Mouse (Mus musculus) retina, embryonic 14.5 days (tissue): ENCODE results near the gene Gm6096.

Source experiments
- DNase-seq: peaks from one replicate; pipeline ENCODE4 v3.0.0-alpha.2; 2015; ENCODE audit warnings: low spot score

Gm6096 gene

DNA sequence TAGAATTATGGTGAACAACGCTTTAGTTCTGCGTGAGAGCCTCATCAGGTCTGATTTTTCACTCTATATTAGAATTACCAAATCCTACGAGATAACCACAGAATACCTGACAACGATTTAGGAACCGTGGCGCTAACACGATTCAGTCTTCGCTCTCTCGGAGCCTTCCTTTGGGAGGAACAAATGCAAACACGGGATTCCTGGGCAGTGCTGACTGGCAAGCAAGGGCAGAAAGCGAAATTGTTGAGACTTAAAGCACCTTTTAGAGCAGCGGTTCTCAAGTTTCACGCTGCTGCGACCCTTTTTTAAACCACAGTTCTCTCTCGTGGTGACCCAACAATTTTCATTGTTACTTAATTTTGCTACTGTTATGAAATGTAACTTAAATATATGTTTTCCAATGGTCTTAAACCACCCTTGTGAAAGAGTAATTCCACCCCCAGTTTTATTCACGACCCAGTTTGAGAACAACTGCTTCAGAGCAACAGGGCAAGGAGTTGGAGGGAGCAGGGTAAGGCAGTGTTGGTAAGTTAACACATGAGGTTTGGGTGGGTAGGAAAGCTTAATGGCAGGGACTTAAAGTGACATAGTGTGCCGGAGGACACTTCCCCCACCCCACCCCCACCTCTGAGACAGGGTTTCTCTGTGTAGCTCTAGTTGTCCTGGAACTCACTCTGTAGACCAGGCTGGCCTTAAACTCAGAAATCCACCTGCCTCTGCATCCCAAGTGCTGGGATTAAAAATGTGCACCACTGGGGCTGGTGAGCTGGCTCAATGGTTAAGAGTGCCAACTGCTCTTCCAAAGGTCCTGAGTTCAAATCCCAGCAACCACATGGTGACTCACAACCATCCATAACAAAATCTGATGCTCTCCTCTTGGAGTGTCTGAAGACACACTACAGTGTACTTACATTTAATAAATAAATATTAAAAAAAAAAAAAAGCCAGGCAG, 16.0 kb upstream of the Gm6096 start:
- no peak for DNase-seq

DNA sequence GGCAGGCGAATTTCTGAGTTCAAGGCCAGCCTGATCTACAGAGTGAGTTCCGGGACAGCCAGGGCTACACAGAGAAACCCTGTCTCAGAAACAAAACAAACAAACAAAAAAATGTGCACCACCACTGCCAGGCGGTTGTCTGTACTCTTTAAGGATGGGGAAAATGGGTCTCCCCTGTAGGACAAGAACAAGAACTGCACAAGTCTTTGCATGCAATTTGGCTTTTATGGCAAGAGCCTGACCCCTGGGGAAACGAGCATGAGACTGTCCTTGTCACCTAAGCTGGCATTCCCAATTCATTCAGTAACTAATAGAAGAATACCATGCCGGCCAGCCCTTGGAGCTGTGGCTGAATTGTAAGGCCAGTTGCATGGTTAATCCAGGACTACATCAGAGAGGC, 15.2 kb upstream of the Gm6096 start:
- no peak for DNase-seq

DNA sequence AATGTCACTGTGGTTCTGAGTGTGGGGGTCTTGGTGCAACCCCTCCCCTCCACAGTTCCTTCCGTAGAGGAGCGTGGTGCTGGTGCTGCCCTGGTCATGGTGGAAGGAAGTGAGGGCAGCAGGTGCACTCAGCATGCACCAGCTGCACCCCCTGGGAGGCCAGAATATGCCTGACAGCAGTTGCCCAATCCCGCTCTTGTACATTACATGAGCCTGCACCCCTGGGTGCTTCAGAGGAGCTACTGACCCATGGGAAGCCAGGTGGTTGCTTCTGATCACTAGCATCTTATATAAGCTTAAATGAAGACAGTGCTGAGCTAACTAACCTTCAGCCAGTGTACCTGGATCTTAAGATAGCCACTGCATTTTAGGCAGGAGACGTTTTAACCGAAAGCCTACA, 12.8 kb upstream of the Gm6096 start:
- no peak for DNase-seq

DNA sequence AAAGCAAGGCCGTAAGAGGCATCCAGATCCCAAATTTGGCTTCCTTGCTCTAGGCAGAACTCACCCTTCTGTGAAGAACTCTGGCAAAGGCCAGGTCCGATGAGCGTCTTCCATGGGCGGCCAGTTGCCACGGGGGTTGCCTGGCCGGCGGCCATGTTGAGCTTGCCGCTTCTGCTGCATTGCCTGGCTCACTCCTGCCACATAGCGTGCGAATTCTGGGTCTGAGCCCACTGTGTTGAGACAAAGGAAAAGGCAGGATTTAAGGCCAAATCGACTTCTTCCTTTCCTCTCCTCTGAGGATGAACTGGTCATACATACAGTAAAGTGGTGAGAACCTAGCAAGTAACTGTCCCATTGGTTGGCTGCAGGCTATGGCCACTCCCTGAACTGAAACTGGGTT, 8.7 kb upstream of the Gm6096 start:
- DNase-seq = no peak

DNA sequence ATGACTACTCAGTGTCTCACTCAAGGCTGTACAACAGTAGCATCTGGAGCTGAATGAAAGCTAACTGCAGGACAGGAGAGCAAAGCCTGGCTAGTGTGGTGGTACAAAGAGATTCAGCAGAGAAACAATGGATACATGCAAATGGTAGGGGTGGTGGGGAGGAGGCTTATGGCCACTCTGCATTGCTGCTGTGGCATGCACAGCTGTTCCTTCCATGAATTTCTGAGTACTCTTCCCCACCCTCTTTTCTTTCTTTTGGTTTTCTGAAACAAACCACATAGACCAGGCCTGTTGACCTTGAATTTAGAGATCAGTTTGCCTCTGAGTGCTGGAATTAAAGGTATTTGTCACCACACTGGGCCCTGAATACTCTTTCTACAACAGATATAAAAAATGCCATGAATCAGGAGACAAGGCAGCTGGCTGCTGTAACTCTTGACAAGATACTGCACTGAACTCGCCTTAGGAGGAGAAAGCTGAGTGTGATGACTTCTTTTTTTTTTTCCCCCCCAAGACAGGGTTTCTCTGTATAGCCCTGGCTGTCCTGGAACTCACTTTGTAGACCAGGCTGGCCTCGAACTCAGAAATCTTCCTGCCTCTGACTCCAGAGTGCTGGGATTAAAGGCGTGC, 3.9 kb upstream of the Gm6096 start:
- DNase-seq = no peak

DNA sequence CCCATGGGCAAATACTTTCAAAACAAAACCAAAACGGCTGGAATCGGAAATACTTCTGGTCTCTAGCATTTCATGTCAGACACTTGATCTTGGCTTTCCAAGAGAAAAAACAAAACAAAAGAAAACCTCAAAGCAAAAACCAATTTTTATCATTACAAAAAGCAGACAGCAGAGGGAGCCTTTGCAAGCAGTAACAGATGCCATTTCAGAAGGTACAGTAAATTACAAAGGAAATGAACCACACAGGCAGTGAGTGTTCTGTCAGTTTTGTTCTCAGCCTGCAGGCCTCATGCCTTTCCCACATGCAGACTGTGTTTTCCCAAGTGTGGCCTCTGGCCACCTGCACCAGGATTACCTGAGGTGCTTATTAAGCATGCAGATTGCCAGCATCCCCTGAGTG, 1.2 kb downstream of the Gm6096 start:
- DNase-seq = peak; percentile 66

DNA sequence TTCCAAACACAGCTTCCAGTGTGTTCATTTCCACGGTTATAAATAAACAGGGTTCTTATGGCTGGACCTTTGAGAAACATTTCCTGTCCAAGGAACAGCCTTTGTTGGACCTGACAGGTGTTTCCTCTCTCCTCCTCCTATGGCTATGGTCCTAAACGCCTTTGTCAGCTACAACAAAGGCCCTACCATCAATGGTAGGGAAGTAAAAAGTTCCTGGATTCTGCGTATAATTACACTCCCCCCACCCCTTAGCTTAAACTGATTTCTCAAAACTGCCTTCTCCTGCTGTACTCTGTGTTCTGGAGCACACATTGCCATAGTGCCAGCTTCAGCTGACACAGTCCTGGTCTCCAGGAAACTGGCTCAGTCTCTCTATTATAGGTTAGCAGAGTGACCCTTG, 4.3 kb downstream of the Gm6096 start:
- DNase-seq = no peak

DNA sequence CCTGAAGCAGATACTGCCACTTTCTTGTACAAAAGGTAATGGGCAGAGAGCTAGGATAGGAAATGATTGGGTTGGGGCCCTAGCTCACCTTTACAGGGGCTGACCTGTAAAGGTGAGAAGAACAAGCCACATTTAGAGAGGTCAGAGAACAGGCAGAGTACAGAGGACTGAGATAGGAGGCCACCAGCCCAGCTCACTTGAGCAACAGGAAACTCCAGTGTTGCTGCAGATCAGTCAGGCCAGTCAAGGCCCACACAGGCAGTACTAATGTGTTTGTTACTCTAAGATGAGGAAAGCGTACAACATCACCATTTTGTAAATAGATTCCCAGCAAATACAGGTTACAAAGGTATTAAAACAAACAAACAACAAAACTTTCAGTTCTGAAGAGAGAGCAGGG, 5.1 kb downstream of the Gm6096 start:
- DNase-seq = no peak

DNA sequence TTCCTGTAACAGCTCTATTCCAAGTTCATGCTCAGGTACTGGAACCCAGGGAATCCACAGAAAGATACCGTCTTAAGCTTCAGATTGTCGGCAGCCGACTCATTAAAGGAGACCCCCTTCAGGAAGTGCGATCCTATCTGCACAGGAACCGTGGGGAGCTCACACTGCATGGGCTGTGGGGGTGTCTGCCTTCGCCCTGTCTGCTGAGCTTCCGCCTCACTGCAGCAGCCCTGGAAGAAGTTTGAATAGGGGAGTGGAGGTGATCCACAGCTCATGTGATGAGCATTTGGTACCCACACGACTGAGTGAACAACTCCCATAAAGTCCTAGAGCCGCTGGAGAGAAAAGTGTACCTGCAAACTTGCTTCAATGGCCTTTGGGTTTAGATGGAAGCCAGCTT, 6.4 kb downstream of the Gm6096 start:
- no peak for DNase-seq

DNA sequence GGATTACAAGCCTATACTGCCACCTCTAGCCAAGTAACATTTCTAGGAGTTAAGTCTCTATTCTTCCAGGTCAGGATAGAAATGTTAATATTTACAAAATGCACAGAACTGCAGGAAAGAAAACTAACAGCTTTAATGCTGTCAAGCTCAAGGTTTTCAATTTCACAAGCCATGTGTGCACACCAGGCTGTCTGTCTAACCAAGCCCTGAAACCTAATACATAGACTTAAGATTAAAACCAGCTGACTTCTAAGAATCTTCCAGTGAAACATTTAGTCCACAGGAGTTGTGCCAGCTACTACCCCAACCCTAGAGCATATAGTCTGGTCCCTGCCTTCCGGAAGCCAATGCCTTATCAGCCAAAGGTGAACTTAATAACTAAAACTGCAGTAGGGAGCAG, 7.6 kb downstream of the Gm6096 start:
- no peak for DNase-seq

DNA sequence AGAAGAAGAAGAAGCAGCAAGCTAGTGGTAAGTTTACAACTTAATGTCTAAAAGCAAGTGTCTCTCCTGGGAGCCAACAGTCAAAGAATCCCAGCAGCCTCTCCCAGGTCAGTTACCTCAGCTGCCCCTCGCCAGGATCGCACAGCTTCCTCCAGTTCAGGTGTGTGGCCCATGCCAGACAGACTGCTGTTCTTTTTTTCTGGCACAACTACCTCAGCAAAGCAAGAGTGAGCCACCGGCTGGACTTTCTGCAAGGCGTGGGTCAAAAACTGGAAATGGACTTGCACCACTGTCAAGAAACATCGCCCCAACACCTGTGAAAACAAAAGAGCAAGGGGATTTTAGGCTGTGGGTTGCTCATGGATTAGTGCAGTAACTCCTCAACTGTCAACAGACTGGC, 12.6 kb downstream of the Gm6096 start:
- DNase-seq = no peak

DNA sequence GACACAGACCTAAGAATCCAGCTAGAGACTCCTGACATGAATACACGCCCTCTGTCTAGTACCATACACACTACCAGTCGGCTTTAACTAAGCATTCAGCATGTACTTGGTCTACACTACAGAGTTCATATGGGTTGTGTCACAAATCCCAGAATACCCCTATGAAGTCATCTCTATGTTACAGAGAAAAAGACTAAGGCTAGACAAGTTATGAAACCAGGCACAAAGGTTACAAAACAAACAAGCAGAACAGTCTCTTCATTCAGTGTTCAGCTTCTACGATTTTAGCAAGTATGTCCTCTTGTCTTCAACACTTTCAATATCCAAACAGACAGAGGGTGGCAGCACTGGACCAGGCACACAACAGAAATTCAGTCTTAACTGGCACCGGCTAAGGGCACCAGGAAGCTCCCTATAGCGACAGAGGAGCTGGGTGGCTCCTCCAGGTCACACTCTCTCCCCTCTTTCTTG, 15.1 kb downstream of the Gm6096 start:
- DNase-seq = peak; percentile 43

DNA sequence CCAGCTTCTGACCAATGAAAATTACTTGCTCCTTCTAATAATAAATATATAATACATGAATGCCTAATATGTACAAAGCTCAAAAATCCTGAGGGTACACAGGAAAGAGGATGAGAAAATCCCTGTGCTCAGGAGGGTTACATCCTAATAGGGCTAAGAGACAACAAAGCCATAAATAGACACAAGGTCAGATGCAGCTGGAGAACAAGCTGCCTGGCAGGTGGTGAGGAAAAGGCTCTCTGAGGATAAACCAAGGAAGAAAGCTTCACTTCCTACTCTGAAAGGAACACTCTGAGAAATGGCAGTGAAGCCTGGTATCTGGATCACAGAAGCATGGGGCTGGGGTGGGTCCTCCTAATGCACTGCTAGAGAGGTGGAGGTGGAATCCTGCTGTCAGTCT, 15.6 kb downstream of the Gm6096 start:
- no peak for DNase-seq

DNA sequence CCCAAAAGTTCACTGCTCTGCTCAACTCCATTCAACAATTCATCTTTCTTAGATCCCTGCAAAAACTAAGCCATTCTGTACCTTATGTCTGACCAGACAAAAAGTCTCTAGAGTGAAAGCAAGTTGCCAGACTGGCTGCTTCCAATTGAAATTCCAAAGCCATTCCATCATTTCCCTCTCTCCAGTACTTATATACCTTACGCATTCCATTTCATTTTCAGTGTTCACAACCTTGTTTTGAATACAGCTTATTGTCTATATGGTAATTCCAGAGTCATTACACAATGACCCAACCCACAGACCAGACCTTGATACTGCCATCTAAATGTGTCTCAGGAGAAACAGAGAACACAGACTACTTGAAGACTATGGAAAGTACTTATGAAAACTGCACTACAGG, 17.6 kb downstream of the Gm6096 start:
- no peak for DNase-seq

DNA sequence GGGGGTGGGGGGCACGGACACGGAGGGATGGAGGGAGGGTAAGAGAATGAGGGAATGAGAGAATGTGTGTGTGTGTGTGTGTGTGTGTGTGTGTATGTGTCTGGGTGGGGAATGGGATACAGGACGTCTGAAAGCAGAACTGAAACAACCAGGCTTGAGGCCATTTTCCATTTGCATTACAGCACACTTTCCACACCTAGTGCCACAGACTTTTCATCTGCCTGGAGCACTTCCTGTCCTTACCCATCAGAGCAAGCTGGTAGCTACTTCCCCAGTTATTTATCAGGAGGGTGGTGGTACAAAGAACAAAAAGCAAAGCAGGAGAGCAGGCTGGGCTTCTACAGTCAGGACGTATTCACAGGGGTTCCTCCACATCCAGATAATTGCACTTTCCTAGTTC, 21.6 kb downstream of the Gm6096 start:
- no peak for DNase-seq

DNA sequence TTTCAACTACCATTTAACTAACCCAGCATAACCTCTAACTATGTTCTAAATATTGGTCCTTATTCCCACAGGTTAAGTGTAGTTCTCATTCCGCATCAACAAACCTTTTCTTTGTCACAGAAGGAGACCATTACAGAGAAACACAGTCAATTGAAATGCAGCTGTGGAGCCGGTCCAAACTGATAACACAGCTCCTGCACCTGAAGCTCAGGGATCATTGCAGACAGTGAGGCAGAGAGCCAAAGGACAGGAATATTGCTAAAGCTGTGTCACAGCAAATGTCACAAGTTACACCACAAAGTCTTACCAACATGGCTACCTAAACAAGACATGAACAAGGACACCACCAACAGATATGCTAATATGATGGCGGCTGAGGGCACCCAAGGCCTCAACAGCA, 25.2 kb downstream of the Gm6096 start:
- DNase-seq = no peak

DNA sequence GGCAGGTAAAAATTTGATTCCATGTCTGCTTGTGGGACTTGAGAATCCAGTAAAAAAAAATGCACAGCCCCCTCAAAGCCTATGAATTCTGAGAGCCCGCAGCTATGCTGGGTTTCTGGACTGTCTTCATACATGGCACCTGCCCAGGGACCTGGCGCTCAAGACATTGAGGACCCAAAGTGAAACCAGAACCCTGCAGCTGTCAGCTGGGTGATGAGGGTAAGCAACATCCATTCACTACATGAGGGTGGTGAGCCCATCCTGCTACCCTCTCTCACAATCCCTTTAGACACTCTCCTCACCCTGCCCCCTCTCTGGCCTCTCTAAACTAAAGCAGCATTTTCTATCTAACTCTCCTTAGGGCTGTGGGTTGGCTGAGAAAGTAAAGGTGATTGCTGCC, 26.8 kb downstream of the Gm6096 start:
- no peak for DNase-seq

DNA sequence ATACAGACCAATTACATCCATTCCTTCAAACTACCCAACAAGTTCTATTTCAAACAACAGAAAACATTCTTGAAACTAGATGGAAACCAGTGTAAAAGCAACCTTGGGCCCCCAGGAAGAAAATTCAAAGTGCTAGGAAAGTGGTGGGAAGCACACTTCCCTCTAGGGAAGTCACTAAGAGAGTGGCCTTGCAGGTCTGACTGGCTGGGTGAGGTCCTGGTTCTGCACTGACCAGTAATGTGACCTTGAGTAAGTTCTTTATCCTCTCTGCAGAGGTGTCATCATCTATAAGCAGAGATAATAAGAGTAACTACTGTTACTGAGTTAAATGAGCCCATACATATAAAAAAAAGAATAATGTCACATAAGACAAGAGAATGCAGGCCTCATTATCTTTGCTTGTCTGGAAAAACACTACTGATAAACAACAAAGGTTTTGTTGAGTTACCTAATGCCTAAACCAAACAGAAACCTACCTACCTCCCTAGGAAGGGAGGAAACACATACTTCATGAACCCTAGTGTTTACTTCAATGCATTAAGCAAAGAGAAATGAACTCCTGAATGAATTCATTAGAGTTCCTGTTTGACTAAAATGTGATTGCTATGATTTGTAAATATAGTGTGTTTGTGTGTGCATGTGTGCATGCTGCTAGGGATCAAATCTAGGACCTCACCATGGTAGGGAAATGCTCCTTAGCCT, 39.8 kb downstream of the Gm6096 start:
- no peak for DNase-seq

DNA sequence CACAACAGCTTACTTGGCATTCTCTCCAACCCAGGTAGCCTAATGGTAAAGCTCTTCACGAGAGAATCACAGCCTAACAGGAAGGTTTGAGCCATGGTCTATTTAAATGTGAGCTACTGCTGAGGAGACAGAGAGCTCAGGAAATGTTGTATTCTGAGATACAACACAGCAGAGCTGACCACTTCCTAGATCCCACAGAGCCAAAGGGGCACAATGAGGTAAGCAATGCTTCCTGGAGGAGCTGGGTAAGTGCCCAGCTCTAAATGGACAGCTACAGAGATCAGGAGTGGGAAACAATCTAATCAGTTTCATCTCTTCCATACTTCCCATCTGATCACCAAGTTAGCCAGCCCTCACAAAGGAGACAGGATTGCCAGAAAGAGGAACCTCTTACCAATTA, 40.4 kb downstream of the Gm6096 start:
- DNase-seq = no peak

DNA sequence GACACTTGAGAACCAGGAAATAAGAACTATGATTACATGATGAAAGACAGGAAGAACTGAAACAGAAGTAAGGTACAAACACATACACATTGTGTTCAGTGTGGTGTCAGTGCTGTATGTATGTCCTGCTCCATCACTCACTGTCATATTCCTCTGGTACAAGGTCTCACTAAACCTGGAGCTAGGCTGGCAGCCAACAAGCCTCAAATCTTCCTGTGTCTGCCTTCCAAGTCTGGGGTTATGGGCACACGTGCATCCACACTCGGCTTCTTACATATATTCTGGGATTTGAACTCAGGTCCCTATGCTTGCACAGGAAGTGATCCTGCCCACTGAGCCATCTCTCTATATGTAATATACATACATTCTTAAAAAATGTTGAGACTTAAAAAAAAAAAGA, 41.8 kb downstream of the Gm6096 start:
- DNase-seq = no peak

DNA sequence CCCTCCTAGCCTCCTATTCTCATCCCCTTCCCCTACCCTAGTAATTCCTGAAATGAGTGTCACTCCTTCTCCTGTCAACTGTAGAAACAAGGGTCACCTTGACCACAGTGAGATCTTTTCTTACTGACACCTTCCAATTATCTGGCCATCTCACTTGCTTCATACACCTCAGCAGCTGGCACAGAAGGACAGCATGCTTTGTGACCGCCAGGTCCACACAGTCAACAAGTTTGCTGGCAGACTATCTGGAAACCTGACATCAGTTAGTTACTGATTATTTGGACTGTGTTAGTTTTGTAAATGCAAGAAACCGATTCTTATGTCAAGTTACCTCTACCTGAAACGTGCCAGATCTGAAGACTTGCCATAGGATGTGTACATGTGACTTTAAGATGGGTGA, 45.3 kb downstream of the Gm6096 start:
- no peak for DNase-seq

DNA sequence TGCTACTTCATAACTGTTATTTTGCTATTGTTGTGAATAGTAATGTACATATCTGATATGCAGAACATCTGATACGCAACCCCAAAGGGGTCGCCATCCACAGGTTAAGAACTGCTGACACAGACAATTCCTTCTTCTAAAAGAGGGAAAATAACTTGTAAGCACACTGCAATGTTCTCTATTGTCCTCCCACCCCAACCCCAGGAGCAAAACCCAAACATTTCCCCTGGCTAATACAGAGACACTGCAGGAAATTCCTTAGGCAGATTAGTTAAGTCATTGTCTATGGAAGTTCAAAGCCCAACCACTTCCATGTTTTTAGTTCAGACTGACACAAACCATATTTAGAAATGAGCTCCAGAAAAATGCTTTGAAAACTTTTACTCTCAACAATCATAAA, 48.0 kb downstream of the Gm6096 start:
- no peak for DNase-seq
